Mouse (Mus musculus) myocyte (in vitro differentiated cells): Measurements from ENCODE around the gene Asic2. TPM values are rescaled to one million over a fixed set of nuclear protein-coding genes. Genes with fewer than 3 reads are reported as not detected.
A peak's percentile ranks its signal among the peaks of the same experiment; 100 is the strongest.

Experiments
- H3K27me3 ChIP-seq: one replicate; pipeline ENCODE4 v1.6.1; 2011; ENCODE audit not compliant: control insufficient read depth, insufficient read depth, insufficient read length
- H3K36me3 ChIP-seq: one replicate; pipeline ENCODE4 v1.6.1; 2011; ENCODE audit not compliant: control insufficient read depth, insufficient read depth
- H3K4me2 ChIP-seq: one replicate; pipeline ENCODE4 v1.6.1; 2011; ENCODE audit warnings: low read depth, control low read depth
- H3K4me3 ChIP-seq: one replicate; pipeline ENCODE4 v1.5.1; 2011; ENCODE audit warnings: mild to moderate bottlenecking, control low read depth, moderate library complexity
- H3K79me2 ChIP-seq: one replicate; pipeline ENCODE4 v1.6.1; 2011; ENCODE audit not compliant: control insufficient read depth, insufficient read depth
- H3ac ChIP-seq: one replicate; pipeline ENCODE4 v1.6.1; 2011; ENCODE audit not compliant: control insufficient read depth, insufficient read length
- CEBPB ChIP-seq: IDR thresholded peaks from 2 replicates; pipeline ENCODE4 v1.6.1; 2011; ENCODE audit warnings: mild to moderate bottlenecking, moderate library complexity; ENCODE audit not compliant: poor library complexity, insufficient read depth, severe bottlenecking
- E2F4 ChIP-seq: IDR thresholded peaks from one replicate; pipeline ENCODE4 v1.6.1; 2011; ENCODE audit warnings: mild to moderate bottlenecking, control low read depth, moderate library complexity; ENCODE audit not compliant: insufficient read depth
- MAX ChIP-seq: IDR thresholded peaks from one replicate; pipeline ENCODE4 v1.6.1; 2011; ENCODE audit warnings: low read depth, mild to moderate bottlenecking, control low read depth
- MYOD1 ChIP-seq, 3 experiments: IDR thresholded peaks; one replicate each; pipeline ENCODE4 v1.6.1; 2011; ENCODE audit warnings: control low read depth in 2 of 3, low read depth in 2 of 3, mild to moderate bottlenecking in 2 of 3, moderate library complexity in 1 of 3; ENCODE audit not compliant: insufficient read length in 2 of 3, control insufficient read depth in 1 of 3
- MYOG ChIP-seq, 3 experiments: IDR thresholded peaks; one replicate each; pipeline ENCODE4 v1.6.1; 2011; ENCODE audit warnings: control low read depth in 2 of 3, low read depth in 2 of 3, mild to moderate bottlenecking in 2 of 3; ENCODE audit not compliant: insufficient read length in 2 of 3, control insufficient read depth in 1 of 3, insufficient read depth in 1 of 3
- POLR2A ChIP-seq: IDR thresholded peaks from one replicate; pipeline ENCODE4 v1.6.1; 2011; ENCODE audit warnings: low read depth, mild to moderate bottlenecking, control low read depth, moderate library complexity; ENCODE audit not compliant: insufficient read length
- POLR2AphosphoS2 ChIP-seq: IDR thresholded peaks from one replicate; pipeline ENCODE4 v1.6.1; 2011; ENCODE audit warnings: low read depth, control low read depth; ENCODE audit not compliant: insufficient read length
- REST ChIP-seq: IDR thresholded peaks from one replicate; pipeline ENCODE4 v1.6.1; 2011; ENCODE audit warnings: mild to moderate bottlenecking, control low read depth, moderate library complexity; ENCODE audit not compliant: insufficient read depth, insufficient read length
- SRF ChIP-seq: IDR thresholded peaks from one replicate; pipeline ENCODE4 v1.6.1; 2011; ENCODE audit warnings: low read depth; ENCODE audit not compliant: control insufficient read depth, insufficient read length
- TCF12 ChIP-seq: IDR thresholded peaks from one replicate; pipeline ENCODE4 v1.6.1; 2011; ENCODE audit warnings: mild to moderate bottlenecking, control low read depth; ENCODE audit not compliant: poor library complexity, insufficient read depth, severe bottlenecking
- TCF3 ChIP-seq: IDR thresholded peaks from one replicate; pipeline ENCODE4 v1.6.1; 2011; ENCODE audit warnings: low read depth, control low read depth; ENCODE audit not compliant: insufficient read length
- USF1 ChIP-seq: IDR thresholded peaks from one replicate; pipeline ENCODE4 v1.6.1; 2011; ENCODE audit warnings: low read depth, mild to moderate bottlenecking, control low read depth, moderate library complexity
- polyA plus RNA-seq: library from polyadenylated mRNA; unstranded; fragments of >200 nt; fragmentation: generic; extraction: Trizol; gene quantifications from one replicate; pipeline ENCODE4 v1.2.1, GENCODE M21; 2012; ENCODE audit warnings: missing spikeins

The Asic2 gene
- polyA plus RNA-seq, 1 experiment: not detected

DNA sequence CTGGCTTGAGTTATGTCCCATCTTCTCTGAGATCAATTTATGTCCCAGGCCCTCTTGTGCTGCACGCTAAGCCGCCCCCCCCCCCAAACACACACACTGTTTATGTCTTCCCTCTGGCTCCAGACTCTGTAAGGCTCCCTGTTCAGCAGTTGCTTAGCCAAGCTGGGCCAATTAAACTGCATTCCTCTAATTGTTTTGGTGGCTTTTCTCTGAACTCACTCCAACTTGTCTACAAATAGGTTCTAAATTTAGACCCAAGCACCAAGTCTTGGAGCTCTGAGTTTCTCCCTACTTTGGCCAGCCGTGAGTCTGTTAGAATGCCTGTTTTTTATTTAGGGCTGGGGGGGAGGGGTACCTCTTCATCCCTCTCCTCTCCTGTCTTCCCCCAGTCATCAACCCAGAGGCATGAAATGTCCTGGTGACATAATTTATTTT is 519.0 kb downstream of the Asic2 start:
- Histone ChIP-seq H3K79me2 (no peaks in the 10 kb centered on the region), H3K27me3 (no peaks in the 10 kb centered on the region), H3K36me3 (no peaks in the 10 kb centered on the region), H3ac (no peak overlapping the region), H3K4me3 (no peak overlapping the region), H3K4me2 (no peak overlapping the region)
- TF ChIP-seq MYOG (IDR thresholded peaks at IDR 0.05; ENCODE audit: control insufficient read depth in 1 of 3, insufficient read depth in 1 of 3, insufficient read length in 2 of 3, low read depth in 2 of 3) (no peak), SRF (no peak), MAX (no peak), USF1 (no peak), REST (no peak), TCF12 (no peak), POLR2A (no peak), E2F4 (no peak), POLR2AphosphoS2 (no peak), CEBPB (no peak), TCF3 (no peak), MYOD1 (IDR thresholded peaks at IDR 0.05; ENCODE audit: control insufficient read depth in 1 of 3, insufficient read length in 2 of 3, low read depth in 2 of 3) (no peak)

DNA sequence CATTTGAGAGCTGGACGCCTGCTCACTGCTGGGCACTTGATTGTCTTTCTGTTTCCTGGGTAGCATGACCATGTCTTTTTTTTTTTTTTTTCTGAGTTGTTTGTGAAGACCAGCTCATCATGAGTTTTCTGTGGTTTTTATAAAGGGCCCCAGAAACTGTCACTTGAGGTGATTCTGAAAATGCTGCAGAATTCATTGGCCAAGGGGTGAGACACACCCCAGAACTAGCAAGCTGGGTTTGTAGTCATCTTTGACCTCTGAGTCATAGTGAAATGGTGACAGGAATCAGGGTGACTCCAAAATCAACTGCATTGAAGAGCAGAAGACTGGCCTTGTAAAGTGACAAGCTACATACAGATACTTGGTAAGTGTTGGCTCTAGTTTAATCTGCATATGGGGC is 521.9 kb downstream of the Asic2 start:
- H3K79me2 ChIP-seq: no peaks in the 10 kb centered on the region
- H3K27me3 ChIP-seq: no peaks in the 10 kb centered on the region
- H3ac ChIP-seq: no peak overlapping the region
- no peaks in the 10 kb centered on the region for H3K36me3 ChIP-seq
- no peak overlapping the region for H3K4me3 ChIP-seq
- TF ChIP-seq REST (no peak), MAX (no peak), MYOG (IDR thresholded peaks at IDR 0.05; ENCODE audit: control insufficient read depth in 1 of 3, insufficient read depth in 1 of 3, insufficient read length in 2 of 3, low read depth in 2 of 3) (no peak), USF1 (no peak), TCF12 (no peak), MYOD1 (IDR thresholded peaks at IDR 0.05; ENCODE audit: control insufficient read depth in 1 of 3, insufficient read length in 2 of 3, low read depth in 2 of 3) (no peak), CEBPB (no peak), POLR2A (no peak), POLR2AphosphoS2 (no peak), SRF (no peak), E2F4 (no peak), TCF3 (no peak)
- no peak overlapping the region for H3K4me2 ChIP-seq

DNA sequence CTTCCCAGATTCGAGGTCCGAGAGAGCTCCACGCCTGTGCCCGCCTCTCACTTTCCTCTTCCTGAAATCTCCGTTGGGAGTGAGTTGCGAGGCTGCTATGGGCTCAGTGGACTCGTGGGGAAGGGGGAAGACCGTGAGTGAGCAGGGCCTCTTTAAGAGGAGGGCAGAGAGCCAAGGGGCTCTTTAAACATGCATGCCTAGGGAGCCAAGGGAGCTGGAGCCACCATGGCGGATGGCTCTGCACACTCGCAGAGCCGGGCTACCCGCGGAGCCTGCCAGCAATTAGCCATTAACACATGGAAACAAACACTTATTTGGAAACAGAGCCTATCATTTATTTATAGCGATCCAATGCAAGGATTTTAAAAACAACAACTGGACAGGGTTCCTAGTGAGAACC is 541.4 kb downstream of the Asic2 start:
- H3K27me3 ChIP-seq: no peaks in the 10 kb centered on the region
- H3K4me3 ChIP-seq: no peak overlapping the region
- TF ChIP-seq TCF3 (no peak), REST (no peak), E2F4 (no peak), SRF (no peak), MAX (no peak), USF1 (no peak), CEBPB (no peak), TCF12 (no peak)
- H3ac ChIP-seq: no peak overlapping the region
- no peaks in the 10 kb centered on the region for H3K36me3 ChIP-seq
- no peaks in the 10 kb centered on the region for H3K79me2 ChIP-seq
- no peak overlapping the region for H3K4me2 ChIP-seq

DNA sequence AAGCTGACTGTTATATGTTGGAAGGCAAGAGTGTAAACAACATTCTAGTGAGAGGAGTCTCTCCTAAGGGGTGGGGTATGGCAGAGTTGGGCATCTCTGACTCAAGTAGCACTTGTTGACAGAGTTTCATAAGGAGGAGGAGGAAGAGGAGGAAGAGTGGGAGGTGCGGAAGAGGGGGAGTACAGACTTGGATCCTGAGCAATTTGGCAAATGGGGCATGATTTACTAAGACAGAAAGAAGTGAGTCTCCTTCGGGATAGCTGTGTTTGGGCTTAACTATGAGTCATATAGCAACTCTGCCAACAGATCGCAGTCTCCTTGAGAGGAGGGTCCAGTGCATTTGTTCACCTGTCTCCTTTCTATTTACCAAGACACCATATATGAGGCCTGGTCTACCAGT is 549.1 kb downstream of the Asic2 start:
- H3K4me2 ChIP-seq: no peak overlapping the region
- H3K36me3 ChIP-seq: no peaks in the 10 kb centered on the region
- no peak overlapping the region for H3K4me3 ChIP-seq
- no peaks in the 10 kb centered on the region for H3K79me2 ChIP-seq
- TF ChIP-seq TCF3 (no peak), CEBPB (no peak), SRF (no peak), MAX (no peak), POLR2AphosphoS2 (no peak), POLR2A (no peak), MYOG (IDR thresholded peaks at IDR 0.05; ENCODE audit: control insufficient read depth in 1 of 3, insufficient read depth in 1 of 3, insufficient read length in 2 of 3, low read depth in 2 of 3) (no peak), MYOD1 (IDR thresholded peaks at IDR 0.05; ENCODE audit: control insufficient read depth in 1 of 3, insufficient read length in 2 of 3, low read depth in 2 of 3) (no peak), TCF12 (no peak), USF1 (no peak), REST (no peak)
- no peaks in the 10 kb centered on the region for H3K27me3 ChIP-seq
- H3ac ChIP-seq: no peak overlapping the region

DNA sequence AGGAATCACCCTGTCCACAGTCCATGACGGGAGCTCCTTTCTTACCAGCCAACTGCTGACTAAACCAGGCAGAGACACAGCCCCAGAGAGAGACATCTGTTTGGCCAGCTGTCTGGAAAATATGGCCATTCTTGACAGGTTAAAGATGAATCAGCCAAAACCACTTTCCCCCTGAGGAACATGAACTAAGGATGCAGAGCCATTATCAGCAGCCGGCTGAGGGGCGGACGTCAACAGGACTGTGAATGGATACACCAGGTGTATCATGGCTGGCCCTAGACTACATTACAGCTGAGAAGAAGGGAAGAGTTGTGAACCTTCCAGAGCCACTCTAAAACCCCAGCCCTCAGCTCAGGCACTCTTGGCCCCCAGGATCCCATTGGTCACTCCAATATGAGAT is 550.2 kb downstream of the Asic2 start:
- no peak overlapping the region for H3K4me3 ChIP-seq
- peak in 1 of 3 experiments; percentile 20 for TF ChIP-seq MYOG (IDR thresholded peaks at IDR 0.05; ENCODE audit: control insufficient read depth in 1 of 3, insufficient read depth in 1 of 3, insufficient read length in 2 of 3, low read depth in 2 of 3)
- no peak for TF ChIP-seq TCF3
- TF ChIP-seq USF1: no peak
- TF ChIP-seq POLR2A: no peak
- TF ChIP-seq CEBPB: no peak
- TF ChIP-seq MAX: no peak
- no peak for TF ChIP-seq E2F4
- no peak for TF ChIP-seq SRF
- peak; percentile 21 for TF ChIP-seq TCF12
- TF ChIP-seq POLR2AphosphoS2: no peak
- no peak for TF ChIP-seq REST
- peak in 2 of 3 experiments; percentile 73 to 88 for TF ChIP-seq MYOD1 (IDR thresholded peaks at IDR 0.05; ENCODE audit: control insufficient read depth in 1 of 3, insufficient read length in 2 of 3, low read depth in 2 of 3)
- H3K79me2 ChIP-seq: no peaks in the 10 kb centered on the region
- no peaks in the 10 kb centered on the region for H3K36me3 ChIP-seq
- no peak overlapping the region for H3ac ChIP-seq
- H3K27me3 ChIP-seq: no peaks in the 10 kb centered on the region
- H3K4me2 ChIP-seq: no peak overlapping the region
